In genomic region chr10:75417363-75418042, GRCm38 (mm10) we compare ENCODE assay signal across 18 mouse cellular contexts. TPM values are rescaled to one million over a fixed set of nuclear protein-coding genes. Genes with fewer than 3 reads are reported as not detected.
DNase-seq lines count a peak whose midpoint lies in the region; ATAC-seq and TF ChIP-seq lines count a peak whose summit lies in the region.
"Had no signal": no experiment of that assay in that cellular context is flagged by ENCODE, and none has a peak within 500 bp of the region (broad histone marks: within the 10 kb centered on the region; RNA-seq: fewer than 3 reads in every experiment).

No protein-coding gene starts in this region.

- H3K4me2 ChIP-seq in liver, embryonic 11.5 days = no peak overlapping the region
- H3K4me2 ChIP-seq: hindbrain, embryonic 13.5 days; neural tube, embryonic 15.5 days; stomach, embryonic 15.5 days had no signal

- TF ChIP-seq RAD21 in MEL (IDR thresholded peaks at IDR 0.05; ENCODE audit: low read depth, low read length) = peak; percentile 22

- 94% methylated on average over 8 of the region's 8 CpGs for WGBS in liver, adult 2 months
- 84% methylated on average over 8 of the region's 8 CpGs for WGBS in liver, embryonic 11.5 days
- 97% methylated on average over 8 of the region's 8 CpGs for WGBS in cerebellum, adult 2 months

- H3K4me1 ChIP-seq in liver, adult 2 months (ENCODE audit: control insufficient read depth, insufficient read depth, low read length) = peaks cover 8% of the 10 kb centered on the region
- H3K4me1 ChIP-seq in liver, embryonic 11.5 days (replicated peaks; ENCODE audit: control insufficient read depth, insufficient read depth, low read length) = no peaks in the 10 kb centered on the region; the same call in 1 of the 2 replicates
- peaks cover 0 to 3% of the 10 kb centered on the region in 2 experiments; a peak in 1 of 4 replicates for H3K4me1 ChIP-seq in MEL (ENCODE audit: control insufficient read depth in 1 of 2, insufficient read depth in 2 of 2, low read length in 2 of 2)
- H3K4me1 ChIP-seq in cerebellum, adult 2 months (ENCODE audit: control insufficient read depth, insufficient read depth, low read length) = no peaks in the 10 kb centered on the region
- H3K4me1 ChIP-seq: hindbrain, embryonic 13.5 days; stomach, embryonic 15.5 days had no signal

- H3K9me3 ChIP-seq in liver, embryonic 11.5 days (ENCODE audit: control insufficient read depth, low read length) = no peaks in the 10 kb centered on the region
- H3K9me3 ChIP-seq in MEL (replicated peaks; ENCODE audit: insufficient read depth, low read length) = no peaks in the 10 kb centered on the region
- H3K9me3 ChIP-seq: forebrain, embryonic 10.5 days; hindbrain, embryonic 13.5 days; neural tube, embryonic 15.5 days; stomach, embryonic 15.5 days had no signal

- H3K4me3 ChIP-seq in liver, adult 2 months (ENCODE audit: insufficient read depth, low read depth, low read length) = no peak overlapping the region
- H3K4me3 ChIP-seq in liver, embryonic 11.5 days (ENCODE audit: low read depth, low read length) = no peak overlapping the region
- H3K4me3 ChIP-seq in MEL (ENCODE audit: control insufficient read depth in 1 of 2, insufficient read depth in 1 of 2, low read depth in 2 of 2, low read length in 2 of 2) = no peak overlapping the region
- H3K4me3 ChIP-seq in cerebellum, adult 2 months (replicated peaks; ENCODE audit: insufficient read depth, low read depth, low read length) = no peak overlapping the region
- H3K4me3 ChIP-seq: forebrain, embryonic 10.5 days; hindbrain, embryonic 13.5 days; left cerebral cortex, adult 2 months; neural tube, embryonic 15.5 days; stomach, embryonic 15.5 days had no signal

- no peak for ATAC-seq in liver, embryonic 11.5 days (replicated peaks; ENCODE audit: low FRiP score)

- peaks cover 17% of the 10 kb centered on the region; the same call in 1 of the 2 replicates for H3K79me2 ChIP-seq in liver, adult 2 months (ENCODE audit: control insufficient read depth, insufficient read depth, low read length)
- H3K79me2 ChIP-seq in MEL (ENCODE audit: control insufficient read depth, insufficient read depth, low read length, poor library complexity) = no peaks in the 10 kb centered on the region

- TF ChIP-seq EP300 in MEL (IDR thresholded peaks at IDR 0.05; ENCODE audit: low read depth in 1 of 2, low read length in 2 of 2) = no peak

- no peak overlapping the region for H3K27ac ChIP-seq in liver, adult 2 months (replicated peaks; ENCODE audit: insufficient read depth, low read depth, low read length)
- H3K27ac ChIP-seq in liver, embryonic 11.5 days (ENCODE audit: low read depth, low read length) = no peak overlapping the region
- H3K27ac ChIP-seq in MEL (ENCODE audit: control insufficient read depth, low read depth, low read length) = no peak overlapping the region
- no peak overlapping the region for H3K27ac ChIP-seq in cerebellum, adult 2 months (ENCODE audit: insufficient read depth, low read length)
- H3K27ac ChIP-seq: forebrain, embryonic 10.5 days; hindbrain, embryonic 13.5 days; left cerebral cortex, adult 2 months; neural tube, embryonic 15.5 days; stomach, embryonic 15.5 days had no signal

- H3K9ac ChIP-seq in liver, adult 2 months (ENCODE audit: low read depth, low read length) = no peak overlapping the region
- no peak overlapping the region for H3K9ac ChIP-seq in liver, embryonic 11.5 days (ENCODE audit: low read depth, low read length)
- no peak overlapping the region for H3K9ac ChIP-seq in MEL (ENCODE audit: control insufficient read depth, low read depth, low read length, poor library complexity, severe bottlenecking)
- H3K9ac ChIP-seq: hindbrain, embryonic 13.5 days; neural tube, embryonic 15.5 days; stomach, embryonic 15.5 days had no signal

- H3K36me3 ChIP-seq in liver, adult 2 months (ENCODE audit: control insufficient read depth, insufficient read depth, low read length) = peaks cover 61% of the 10 kb centered on the region
- no peaks in the 10 kb centered on the region for H3K36me3 ChIP-seq in liver, embryonic 11.5 days (ENCODE audit: control insufficient read depth, insufficient read depth, low read length)
- no peaks in the 10 kb centered on the region for H3K36me3 ChIP-seq in MEL (ENCODE audit: control insufficient read depth in 1 of 2, insufficient read depth in 2 of 2, low read length in 2 of 2)
- H3K36me3 ChIP-seq: forebrain, embryonic 10.5 days; hindbrain, embryonic 13.5 days; neural tube, embryonic 15.5 days; stomach, embryonic 15.5 days had no signal

- no peaks in the 10 kb centered on the region for H3K27me3 ChIP-seq in liver, adult 2 months (ENCODE audit: control insufficient read depth, insufficient read depth, low read length)
- H3K27me3 ChIP-seq in liver, embryonic 11.5 days (replicated peaks; ENCODE audit: control insufficient read depth, insufficient read depth, low read length) = no peaks in the 10 kb centered on the region
- no peaks in the 10 kb centered on the region for H3K27me3 ChIP-seq in MEL (ENCODE audit: control insufficient read depth in 1 of 2, insufficient read depth in 2 of 2, low read length in 2 of 2)
- H3K27me3 ChIP-seq in cerebellum, adult 2 months (ENCODE audit: control insufficient read depth, insufficient read depth, low read length) = no peaks in the 10 kb centered on the region
- H3K27me3 ChIP-seq: hindbrain, embryonic 13.5 days; neural tube, embryonic 15.5 days; stomach, embryonic 15.5 days had no signal

- peak; percentile 14; the same call in 1 of the 2 replicates for TF ChIP-seq CTCF in liver, adult 2 months (IDR thresholded peaks at IDR 0.05; ENCODE audit: low read depth, low read length)
- TF ChIP-seq CTCF in MEL (IDR thresholded peaks at IDR 0.05 in 2 of 3, conservative IDR thresholded peaks at IDR 0.05 in 1 of 3; ENCODE audit: control insufficient read depth in 1 of 3, insufficient read depth in 1 of 3, low read depth in 2 of 3, low read length in 3 of 3, poor library complexity in 1 of 3, severe bottlenecking in 1 of 3) = peak in 2 of 3 experiments; percentile 5 to 32; a peak in 2 of 6 replicates
- TF ChIP-seq CTCF in cerebellum, adult 2 months (IDR thresholded peaks at IDR 0.05; ENCODE audit: borderline replicate concordance, insufficient read depth, low read depth, low read length) = no peak

- peak; percentile 10 for DNase-seq in liver, adult 2 months (ENCODE audit: extremely low read depth, low read depth, low spot score)
- DNase-seq in liver, embryonic 11.5 days (ENCODE audit: low spot score) = no peak
- DNase-seq in CD4-positive helper T cell, adult 2 months (ENCODE audit: low read depth, low spot score) = peak; percentile 71
- peak; percentile 14 for DNase-seq in MEL (ENCODE audit: low read depth, low spot score)
- DNase-seq in induced T-regulatory cell, adult 2 months (ENCODE audit: low read depth) = peak; percentile 60
- DNase-seq in testis, postnatal 14 days (ENCODE audit: low spot score) = no peak
- no peak for DNase-seq in cerebellum, adult 2 months
- DNase-seq in left cerebral cortex, adult 9 months (ENCODE audit: low spot score in 2 of 2) = no peak
- DNase-seq: heart, adult 18-20 months; kidney, adult 8-10 months; lung, postnatal 10 days; retina, postnatal 1 day; thymus, postnatal 36 days had no signal

- TF ChIP-seq POLR2A in liver, adult 2 months (IDR thresholded peaks at IDR 0.05; ENCODE audit: extremely low read depth, insufficient read depth, low read length) = no peak
- TF ChIP-seq POLR2A in MEL (IDR thresholded peaks at IDR 0.05; ENCODE audit: control insufficient read depth in 1 of 2, insufficient read depth in 1 of 2, low read depth in 1 of 2, low read length in 2 of 2, poor library complexity in 1 of 2) = no peak
- no peak for TF ChIP-seq POLR2A in cerebellum, adult 2 months (IDR thresholded peaks at IDR 0.05; ENCODE audit: borderline replicate concordance, insufficient read depth, low read length)

TF ChIP-seq in MEL, 35 proteins besides CTCF, POLR2A, EP300 and RAD21:
- no peak for TF ChIP-seq GATA1 (IDR thresholded peaks at IDR 0.05; ENCODE audit: low read depth, low read length)
- TF ChIP-seq ZNF384 (IDR thresholded peaks at IDR 0.05; ENCODE audit: low read depth, low read length) = no peak
- no peak for TF ChIP-seq ZKSCAN1 (IDR thresholded peaks at IDR 0.05; ENCODE audit: low read depth, low read length)
- TF ChIP-seq ZMIZ1 (IDR thresholded peaks at IDR 0.05; ENCODE audit: low read depth, low read length) = no peak
- TF ChIP-seq ETS1 (IDR thresholded peaks at IDR 0.05; ENCODE audit: low read depth, low read length) = no peak
- no peak for TF ChIP-seq RCOR1 (IDR thresholded peaks at IDR 0.05; ENCODE audit: low read depth, low read length)
- TF ChIP-seq MXI1 (IDR thresholded peaks at IDR 0.05; ENCODE audit: low read depth, low read length) = no peak
- TF ChIP-seq MYB (IDR thresholded peaks at IDR 0.05; ENCODE audit: low read depth, low read length) = no peak
- peak; percentile 40 for TF ChIP-seq SMC3 (IDR thresholded peaks at IDR 0.05; ENCODE audit: low read depth, low read length)
- peak; percentile 27; the same call in 1 of the 2 replicates for TF ChIP-seq ZC3H11A (IDR thresholded peaks at IDR 0.05; ENCODE audit: low read depth, low read length)
- TF ChIP-seq MAFK (IDR thresholded peaks at IDR 0.05; ENCODE audit: borderline replicate concordance, low read depth, low read length) = no peak
- TF ChIP-seq USF1 (IDR thresholded peaks at IDR 0.05; ENCODE audit: low read depth, low read length) = no peak

RNA-seq across cellular contexts. Expression of gene Upb1, which starts 16.6 kb away (rescaled TPM):
- 220 and 232 TPM in 2 replicates for total RNA-seq in liver, adult 2 months (2014; rRNA removed)
- 120 and 125 TPM in 2 replicates for polyA plus RNA-seq in liver, adult 2 months (2012; rRNA removed)
- polyA plus RNA-seq in liver, embryonic 11.5 days (2014; fragmentation: Nextera tagmentation; extraction: Ambion mirVana) = 5.5 and 5.7 TPM in 2 replicates
- not detected in 2 replicates for total RNA-seq in MEL (2012; rRNA removed)
- polyA plus RNA-seq in MEL (2012; ENCODE audit: insufficient read depth in 1 of 2, insufficient read length in 2 of 2, low read depth in 1 of 2, low replicate concordance in 2 of 2, missing spikeins in 1 of 2) = under 1 TPM in 1 of 2 experiments, not detected in 1; 0.03 TPM
- 0.20 and 0.33 TPM in 2 replicates for polyA plus RNA-seq in cerebellum, adult 2 months (2012; rRNA removed)

Comparison
In these comparisons a context has a peak if more than half of its experiments do, and no peak if none do; other contexts are left out.
1. DNase-seq: peak in liver, adult 2 months (single experiment), CD4-positive helper T cell, adult 2 months (single experiment), MEL (single experiment) and induced T-regulatory cell, adult 2 months (single experiment); none in liver, embryonic 11.5 days (single experiment), testis, postnatal 14 days (single experiment), cerebellum, adult 2 months (0 of 2) and left cerebral cortex, adult 9 months (0 of 2).
2. RNA of gene Upb1, which starts 16.6 kb away (polyA plus RNA-seq): 120 to 125 TPM in liver, adult 2 months; 5.5 to 5.7 TPM in liver, embryonic 11.5 days, 0.20 to 0.33 TPM in cerebellum, adult 2 months and 0.03 TPM in MEL; every median in the first group is over 10 times any median in the second.